Mouse (Mus musculus) ZHBTc4 (cell line): ENCODE measurements at regions not wholly inside any gene's neighbourhood (a gene's known extent, or its start where the extent isn't known, plus 50 kb on each side); places are given as distances from the start of the nearest gene placed in this dataset.

Experiments
- DNase-seq: peaks from one replicate; pipeline ENCODE4 v3.0.0-alpha.2; 2011; ENCODE audit warnings: low read depth, low spot score

GRCm38 (mm10) chr7:114912109-114912508, 168.6 kb downstream of the Insc start:
- DNase-seq = no peak

GRCm38 (mm10) chr7:114922155-114922554, 178.7 kb downstream of the Insc start:
- DNase-seq = peak; percentile 86

DNA sequence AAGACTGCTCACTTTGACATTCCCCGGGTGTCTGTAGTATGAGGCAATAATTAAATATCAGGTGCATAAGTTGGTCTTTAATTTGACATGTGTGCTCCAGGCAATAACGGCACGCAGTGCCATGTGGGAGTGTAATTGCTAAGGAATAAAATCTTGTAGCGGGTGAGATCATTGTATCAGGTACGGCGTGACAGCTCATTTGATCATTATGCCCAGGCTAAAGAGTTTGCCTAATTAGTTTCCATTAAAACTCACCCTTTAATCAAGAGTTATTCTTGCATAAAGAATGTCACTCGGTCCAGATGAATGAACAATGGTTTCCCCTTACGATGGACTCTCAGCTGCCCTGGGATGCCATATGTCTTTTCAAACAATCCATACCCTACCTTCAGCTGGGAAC, 190.4 kb downstream of the Insc start:
- no peak for DNase-seq

DNA sequence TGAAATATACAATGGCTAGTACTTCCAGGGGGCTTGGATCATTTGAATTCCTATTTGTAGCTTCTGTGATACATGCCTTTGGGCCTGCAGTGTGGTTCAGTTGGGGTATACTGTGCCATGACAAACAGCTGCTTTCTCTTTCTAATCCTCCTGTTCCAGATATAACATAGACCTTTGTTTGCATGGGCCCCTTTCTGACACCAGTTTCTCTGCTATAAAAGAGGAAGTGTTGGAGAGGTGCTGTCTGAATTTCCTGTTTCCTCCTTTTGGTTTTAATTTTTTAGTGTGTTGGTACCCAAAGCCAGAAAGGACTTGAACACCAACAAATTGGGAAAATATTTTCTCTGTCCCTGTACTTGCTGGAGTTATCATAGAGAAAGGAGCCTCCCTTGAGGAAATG, 207.3 kb downstream of the Insc start:
- DNase-seq = no peak

GRCm38 (mm10) chr7:114963206-114963605, 219.7 kb downstream of the Insc start:
- no peak for DNase-seq

GRCm38 (mm10) chr7:114965923-114966322, 222.4 kb downstream of the Insc start:
- no peak for DNase-seq

DNA sequence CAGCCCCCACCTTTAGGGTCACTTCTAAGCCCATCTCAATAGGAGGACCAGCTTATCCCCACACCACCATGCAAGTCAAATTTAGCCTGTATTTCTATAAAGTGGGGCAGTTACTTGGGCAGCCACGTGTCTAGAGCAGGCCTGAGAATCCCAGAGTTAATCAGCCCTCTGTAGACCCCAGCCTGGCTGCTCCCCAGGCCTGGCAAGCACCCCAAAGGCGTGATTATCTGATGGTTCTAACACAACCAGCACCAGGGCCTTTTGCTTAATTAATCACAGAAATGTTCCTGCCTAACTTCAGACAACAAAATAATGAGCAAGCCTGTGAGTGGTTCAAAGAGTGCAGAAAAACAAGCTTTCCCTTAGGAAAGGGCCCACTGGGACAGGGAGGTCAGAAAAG, 243.0 kb downstream of the Insc start:
- DNase-seq = no peak

GRCm38 (mm10) chr7:114991255-114991654, 247.8 kb downstream of the Insc start:
- DNase-seq = no peak

GRCm38 (mm10) chr7:114992440-114992839, 248.9 kb downstream of the Insc start:
- DNase-seq = no peak

DNA sequence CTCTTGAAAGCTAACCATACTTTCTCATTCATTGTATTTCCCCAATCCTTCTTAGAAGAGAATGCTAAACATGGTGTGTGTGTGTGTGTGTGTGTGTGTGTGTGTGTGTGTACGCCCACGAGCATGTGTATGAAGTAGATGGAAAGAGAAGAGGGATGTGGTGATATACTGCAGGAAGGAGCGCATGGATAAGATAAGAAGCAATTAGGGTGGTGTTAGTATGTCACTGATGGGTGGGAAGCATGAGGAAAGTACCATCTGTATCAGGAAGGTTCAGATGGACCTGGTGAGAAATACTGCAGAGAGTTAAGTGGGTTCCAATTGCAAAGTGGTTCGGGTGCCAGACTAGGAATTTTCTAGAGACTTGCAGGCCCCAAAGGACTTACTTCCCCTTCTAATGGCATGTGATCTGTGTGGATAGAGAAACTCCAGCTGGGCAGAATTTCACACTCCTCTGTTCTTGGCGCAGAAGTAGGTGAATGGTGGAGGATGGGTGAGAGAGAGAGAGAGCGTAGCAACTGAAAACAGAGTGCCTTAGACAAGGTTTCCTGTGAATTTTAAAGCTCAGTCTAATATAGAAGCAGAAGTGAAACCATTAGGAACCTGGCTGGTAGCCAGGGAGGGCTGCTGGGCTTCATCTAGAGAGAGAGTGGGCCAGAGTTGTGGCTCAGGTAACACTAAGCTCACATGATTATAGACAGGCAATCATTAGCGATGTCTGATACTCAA, 257.5 kb downstream of the Insc start:
- no peak for DNase-seq

DNA sequence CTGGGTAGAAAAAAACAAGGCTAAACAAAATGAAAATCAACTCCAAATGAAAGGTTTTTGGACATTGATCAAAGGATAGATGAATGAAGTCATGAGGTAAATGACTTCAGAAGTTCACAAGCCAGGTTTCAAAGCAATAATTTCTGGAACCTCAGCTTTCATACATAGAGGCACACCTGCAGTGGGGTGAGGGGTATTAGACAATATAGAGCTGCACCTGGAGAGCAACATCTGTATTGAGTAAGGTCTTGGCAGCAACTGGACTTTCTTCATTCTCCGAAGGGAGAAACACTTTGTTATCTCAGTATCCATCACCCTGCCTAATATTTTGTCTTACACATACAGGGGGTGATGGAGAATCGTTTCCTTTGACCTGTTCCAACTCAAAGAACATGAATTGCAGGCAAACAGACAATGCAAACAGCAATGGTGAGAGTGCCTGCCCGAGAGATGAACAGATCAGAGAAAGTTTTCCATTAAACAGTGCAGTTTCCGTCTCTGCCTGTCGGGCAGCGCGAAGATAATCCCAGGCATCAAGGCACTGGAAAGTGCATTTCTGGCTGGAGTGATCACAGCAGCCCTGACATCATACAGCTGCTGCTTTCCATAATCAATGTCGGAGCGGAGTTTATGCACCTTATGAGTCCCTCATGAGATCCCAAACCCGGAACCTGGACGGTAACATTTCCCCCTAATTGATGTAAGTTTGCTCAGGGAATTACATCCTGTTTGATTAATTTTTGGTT, 270.9 kb downstream of the Insc start:
- no peak for DNase-seq

- no peak for DNase-seq
Measured at GRCm38 (mm10) chr7:115019369-115019958, 276.0 kb downstream of the Insc start.

DNA sequence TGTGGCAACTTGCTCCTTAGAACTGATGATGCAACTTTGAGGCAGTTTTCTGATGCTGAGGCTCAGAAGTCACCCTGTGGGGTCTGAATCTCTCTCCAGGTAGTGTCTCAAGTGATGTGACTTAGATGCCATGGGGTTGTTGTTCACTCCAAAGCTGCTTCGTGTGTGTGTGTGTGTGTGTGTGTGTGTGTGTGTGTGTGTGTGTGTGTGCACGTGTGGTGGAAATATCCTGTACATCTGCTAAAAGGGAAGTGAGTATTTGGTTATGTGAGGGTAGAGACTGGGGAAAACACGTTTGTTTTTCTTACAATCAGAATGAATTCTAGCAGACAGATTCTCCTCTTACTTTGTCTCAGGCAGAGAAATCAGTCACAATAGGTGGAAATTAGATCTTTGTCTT, 276.5 kb downstream of the Insc start:
- DNase-seq = no peak

- DNase-seq = no peak
Measured at GRCm38 (mm10) chr7:115025803-115026202, 282.3 kb downstream of the Insc start.

GRCm38 (mm10) chr7:115027685-115028084, 284.2 kb downstream of the Insc start:
- DNase-seq = no peak

GRCm38 (mm10) chr7:115033987-115034386, 290.5 kb downstream of the Insc start:
- no peak for DNase-seq

- no peak for DNase-seq
Measured at GRCm38 (mm10) chr7:115055527-115055926, 312.0 kb downstream of the Insc start.

DNA sequence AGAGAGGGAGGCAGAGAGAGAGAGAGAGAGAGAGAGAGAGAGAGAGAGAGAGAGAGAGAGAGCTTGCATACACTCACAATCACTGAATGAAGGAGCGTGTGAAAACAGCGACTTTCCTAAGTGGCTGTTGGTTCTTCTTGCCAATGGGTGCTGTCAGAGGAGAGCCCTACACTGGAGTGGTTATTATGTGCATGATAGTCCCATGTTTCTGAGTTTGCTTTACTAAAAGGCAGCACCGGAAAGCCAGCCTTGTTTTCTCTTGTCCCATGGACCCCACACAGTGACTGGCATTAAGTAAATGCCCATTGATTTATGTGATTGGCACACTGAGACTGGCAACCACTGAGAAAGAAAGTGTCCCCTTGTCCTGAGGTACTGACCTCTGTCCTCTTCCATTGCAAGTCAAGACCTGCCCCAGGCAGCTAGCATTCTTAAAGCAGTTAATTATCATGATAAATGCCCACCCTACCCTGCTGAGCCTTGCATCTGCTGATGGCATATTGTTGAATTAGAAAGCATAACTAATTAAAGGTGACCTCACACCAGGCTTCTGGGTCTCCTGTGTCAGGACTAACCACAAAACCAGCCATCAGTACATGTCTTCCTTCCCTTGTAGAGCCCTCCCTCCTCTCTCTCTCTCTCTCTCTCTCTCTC, 313.6 kb downstream of the Insc start:
- peak; percentile 20 for DNase-seq

- no peak for DNase-seq
Measured at GRCm38 (mm10) chr7:115057736-115058135, 314.2 kb downstream of the Insc start.

DNA sequence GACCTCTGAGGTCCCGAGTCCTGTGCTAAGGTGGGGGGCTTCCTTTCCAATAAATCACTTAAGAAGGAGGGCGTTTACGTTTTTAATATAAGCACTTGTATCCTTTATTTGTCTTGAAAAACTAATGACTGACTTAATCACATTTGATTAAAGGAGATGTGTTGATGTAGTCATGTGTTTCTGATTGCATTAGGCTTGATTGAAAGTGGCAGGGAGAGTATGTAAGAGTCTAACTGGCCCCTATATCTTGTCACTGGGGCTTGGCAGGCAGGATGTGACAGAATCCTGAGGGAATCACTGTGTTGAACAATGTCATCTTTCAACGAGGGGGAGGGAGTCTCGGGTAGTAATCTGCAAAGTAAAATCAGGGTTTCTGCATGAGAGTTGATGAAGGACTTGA, 316.7 kb downstream of the Insc start:
- no peak for DNase-seq

GRCm38 (mm10) chr7:115062817-115063216, 319.3 kb downstream of the Insc start:
- DNase-seq = no peak

- DNase-seq = no peak
Measured at GRCm38 (mm10) chr7:115067641-115068040, 324.1 kb downstream of the Insc start.
